Mouse (Mus musculus) small intestine, adult 2 months (tissue): ENCODE results near the gene Morn4. TPM values are rescaled to one million over a fixed set of nuclear protein-coding genes. Genes with fewer than 3 reads are reported as not detected.

Source experiments
- H3K27ac ChIP-seq: fragments of 200-500 bp; 2 replicates; pipeline ENCODE4 v1.5.1; 2012; ENCODE audit warnings: low read depth, low read length, control low read depth, inconsistent platforms; ENCODE audit not compliant: insufficient read depth
- H3K27me3 ChIP-seq: fragments of 200-500 bp; 2 replicates; pipeline ENCODE4 v1.6.1; 2012; ENCODE audit warnings: mild to moderate bottlenecking, moderate library complexity, low read length, inconsistent platforms; ENCODE audit not compliant: control insufficient read depth, insufficient read depth
- H3K36me3 ChIP-seq: fragments of 200-500 bp; 2 replicates; pipeline ENCODE4 v1.6.1; 2012; ENCODE audit warnings: mild to moderate bottlenecking, low read length, control low read depth, inconsistent platforms; ENCODE audit not compliant: control insufficient read depth, insufficient read depth
- H3K4me1 ChIP-seq: fragments of 200-500 bp; 2 replicates; pipeline ENCODE4 v1.6.1; 2012; ENCODE audit warnings: low read length, inconsistent platforms, mixed read lengths; ENCODE audit not compliant: control insufficient read depth, insufficient read depth, insufficient read length
- H3K4me3 ChIP-seq: fragments of 200-500 bp; 2 replicates; pipeline ENCODE4 v1.5.1; 2012; ENCODE audit warnings: low read depth, mild to moderate bottlenecking, control low read depth, inconsistent platforms, low read length, moderate library complexity
- CTCF ChIP-seq: fragments of 200-500 bp; IDR thresholded peaks from 2 replicates; pipeline ENCODE4 v1.5.1; 2012; ENCODE audit warnings: low read depth, mild to moderate bottlenecking, control low read depth, inconsistent platforms, low read length, moderate library complexity, mixed read lengths; ENCODE audit not compliant: insufficient replicate concordance, insufficient read length; ENCODE audit errors: extremely low read depth
- POLR2A ChIP-seq: fragments of 200-500 bp; IDR thresholded peaks from 2 replicates; pipeline ENCODE4 v1.6.1; 2012; ENCODE audit warnings: low read depth, mild to moderate bottlenecking, control low read depth, inconsistent platforms, low read length, moderate library complexity
- WGBS: fragments of 180-500 bp; shearing (Covaris S2); methylation state at CpG from one replicate; pipeline ENCODE4 v1.1.7; 2018; 5-methylcytosine and 5-hydroxymethylcytosine counted together
- polyA plus RNA-seq: library from polyadenylated mRNA; depleted of rRNA; stranded (reverse); fragments of >200 nt; gene quantifications from 2 replicates; pipeline ENCODE4 v1.2.3, GENCODE M21; 2012

Morn4 gene
- polyA plus RNA-seq, 1 experiment = 1.4 TPM

GRCm38 (mm10) chr19:42061443-42061842 lies 24.7 kb downstream of the Morn4 start:
- 91% methylated on average over 7 of the region's 7 CpGs for WGBS
- TF ChIP-seq CTCF (no peak), POLR2A (no peak)
- no peak overlapping the region for H3K27ac ChIP-seq

GRCm38 (mm10) chr19:42058426-42058825 lies 27.7 kb downstream of the Morn4 start:
- H3K27me3 ChIP-seq = no peaks in the 10 kb centered on the region
- no peaks in the 10 kb centered on the region for H3K36me3 ChIP-seq
- H3K4me3 ChIP-seq = no peak overlapping the region
- 23% methylated on average over 7 of the region's 7 CpGs for WGBS
- H3K27ac ChIP-seq = no peak overlapping the region
- TF ChIP-seq POLR2A = no peak
- no peak for TF ChIP-seq CTCF
- H3K4me1 ChIP-seq = no peaks in the 10 kb centered on the region

More at GRCm38 (mm10) chr19:42061443-42061842, 24.7 kb downstream of the Morn4 start:
- Histone ChIP-seq H3K27me3 (no peaks in the 10 kb centered on the region), H3K4me1 (no peaks in the 10 kb centered on the region), H3K36me3 (no peaks in the 10 kb centered on the region), H3K4me3 (no peak overlapping the region)

- TF ChIP-seq CTCF (no peak), POLR2A (no peak)
- 68% methylated on average over 6 of the region's 6 CpGs for WGBS
- H3K36me3 ChIP-seq = no peaks in the 10 kb centered on the region
- no peak overlapping the region for H3K27ac ChIP-seq
- no peaks in the 10 kb centered on the region for H3K27me3 ChIP-seq
- H3K4me1 ChIP-seq = no peaks in the 10 kb centered on the region
- H3K4me3 ChIP-seq = no peak overlapping the region
These were observed 29.3 kb downstream of the Morn4 start for GRCm38 (mm10) chr19:42056719-42057409.

GRCm38 (mm10) chr19:42055881-42056280 lies 30.3 kb downstream of the Morn4 start:
- TF ChIP-seq POLR2A (no peak), CTCF (no peak)

GRCm38 (mm10) chr19:42054255-42054654 lies 31.9 kb downstream of the Morn4 start:
- Histone ChIP-seq H3K36me3 (no peaks in the 10 kb centered on the region), H3K27me3 (no peaks in the 10 kb centered on the region), H3K27ac (no peak overlapping the region), H3K4me3 (no peak overlapping the region), H3K4me1 (no peaks in the 10 kb centered on the region)
- 60% methylated on average over 6 of the region's 6 CpGs for WGBS
- TF ChIP-seq CTCF (no peak), POLR2A (no peak)

More at GRCm38 (mm10) chr19:42055881-42056280, 30.3 kb downstream of the Morn4 start:
- Histone ChIP-seq H3K4me3 (no peak overlapping the region), H3K36me3 (no peaks in the 10 kb centered on the region), H3K27ac (no peak overlapping the region), H3K27me3 (no peaks in the 10 kb centered on the region), H3K4me1 (no peaks in the 10 kb centered on the region)
- 86% methylated on average over 2 of the region's 2 CpGs for WGBS

GRCm38 (mm10) chr19:42051948-42052347 lies 34.2 kb downstream of the Morn4 start, which contains the start of gene 4933411K16Rik:
4933411K16Rik (plus strand) TSS chr19:42052248.
- no peaks in the 10 kb centered on the region for H3K27me3 ChIP-seq
- no peak within 1 kb of the TSS for H3K4me3 ChIP-seq
- no peak within 1 kb of the TSS for H3K27ac ChIP-seq
- H3K36me3 ChIP-seq = no peaks in the 10 kb centered on the region
- TF ChIP-seq CTCF (no peak), POLR2A (no peak)
- H3K4me1 ChIP-seq = no peaks in the 10 kb centered on the region
- WGBS = 81% methylated on average over 4 of the region's 4 CpGs

GRCm38 (mm10) chr19:42051351-42051750 lies 34.8 kb downstream of the Morn4 start:
- H3K4me3 ChIP-seq = no peak overlapping the region
- TF ChIP-seq CTCF = no peak
- no peak for TF ChIP-seq POLR2A
- H3K36me3 ChIP-seq = no peaks in the 10 kb centered on the region
- WGBS = 92% methylated on average over 3 of the region's 3 CpGs
- H3K27me3 ChIP-seq = no peaks in the 10 kb centered on the region
- H3K4me1 ChIP-seq = no peaks in the 10 kb centered on the region
- H3K27ac ChIP-seq = no peak overlapping the region
